Mouse (Mus musculus) adrenal gland, adult (tissue): ENCODE measurements around the gene Olfr513.

Experiments used
- DNase-seq, 2 experiments: peaks; one replicate each; pipeline ENCODE4 v3.0.0; 2022 to 2023; ENCODE audit warnings: low spot score in 1 of 2; ENCODE audit not compliant: inconsistent age in 2 of 2

Gene Olfr513

DNA sequence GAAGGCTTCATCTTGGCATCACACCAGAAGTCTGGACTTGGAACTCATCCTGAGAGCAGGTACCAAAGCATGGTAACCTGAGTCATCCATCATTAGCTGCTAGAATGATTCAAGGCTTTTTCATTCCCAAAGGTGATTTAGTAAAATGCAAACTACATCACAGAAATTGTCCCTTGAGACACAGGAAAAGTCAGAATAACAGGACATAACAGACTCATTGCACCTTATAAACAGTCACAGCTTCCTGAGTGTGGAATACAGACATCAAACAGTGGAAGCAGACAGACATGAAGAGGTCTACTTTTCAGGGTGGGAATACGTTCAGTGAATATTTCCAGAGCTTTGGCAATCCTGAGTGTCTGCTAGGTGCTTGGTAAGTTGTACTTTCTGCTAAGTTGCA lies at the start of gene Olfr513:
Gene Olfr513 (plus strand): TSS at position 301 of the 400 bp plus-strand sequence.
- DNase-seq, result no peak

GRCm38 (mm10) chr7:108713020-108713419 lies 37.8 kb upstream of the Olfr513 start, which contains the start of gene Olfr512:
Gene Olfr512, plus strand, starts transcription at chr7:108713320.
- no peak for DNase-seq

DNA sequence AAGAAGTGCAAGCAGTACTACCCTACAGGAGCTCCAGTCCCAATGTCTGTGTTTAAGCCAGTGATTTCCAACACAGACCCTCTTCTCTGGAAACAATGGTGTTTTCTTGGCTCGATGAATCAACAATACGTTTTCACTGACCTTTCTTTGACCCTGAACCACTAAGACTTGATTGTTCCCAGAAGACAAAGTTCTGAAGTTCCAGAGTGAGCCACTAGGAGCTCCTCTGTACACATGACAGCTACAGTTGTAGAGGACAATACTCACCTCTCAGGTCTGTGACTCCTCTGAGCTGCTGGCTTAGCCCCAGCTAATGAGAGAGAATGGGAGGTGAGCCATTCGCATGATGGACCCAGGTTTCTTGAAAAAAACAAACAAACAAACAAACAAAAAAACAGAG lies 9.6 kb downstream of the Olfr513 start:
- DNase-seq, result no peak

GRCm38 (mm10) chr7:108797205-108797933 lies 46.6 kb downstream of the Olfr513 start:
- DNase-seq, result no peak
